Mouse (Mus musculus) hindbrain, embryonic 13.5 days (tissue): ENCODE results near the gene Tpcn1. TPM values are rescaled to one million over a fixed set of nuclear protein-coding genes. Genes with fewer than 3 reads are reported as not detected.

ENCODE experiments used
- ATAC-seq: fragments of 200-750 bp; cut with Nextera tagmentation; 2 replicates; pipeline ENCODE4 v1.8.0; 2017; ENCODE audit warnings: moderate TSS enrichment; ENCODE audit not compliant: low FRiP score
- H3K27ac ChIP-seq: fragments of 300-500 bp; sonication (generic); 2 replicates; pipeline ENCODE4 v1.5.1; 2015; ENCODE audit warnings: inconsistent platforms, mild to moderate bottlenecking, moderate library complexity
- H3K27me3 ChIP-seq: fragments of 300-500 bp; sonication (generic); 2 replicates; pipeline ENCODE4 v1.6.1; 2015; ENCODE audit warnings: mild to moderate bottlenecking, inconsistent platforms
- H3K36me3 ChIP-seq: fragments of 300-500 bp; sonication (generic); 2 replicates; pipeline ENCODE4 v1.6.1; 2015; ENCODE audit warnings: mild to moderate bottlenecking, inconsistent platforms
- H3K4me1 ChIP-seq: fragments of 300-500 bp; sonication (generic); replicated peaks from 2 replicates; pipeline ENCODE4 v1.6.1; 2015; ENCODE audit warnings: inconsistent platforms
- H3K4me2 ChIP-seq: fragments of 300-500 bp; sonication (generic); 2 replicates; pipeline ENCODE4 v1.6.1; 2015; ENCODE audit warnings: inconsistent platforms, mild to moderate bottlenecking, moderate library complexity
- H3K4me3 ChIP-seq: fragments of 300-500 bp; sonication (generic); 2 replicates; pipeline ENCODE4 v1.5.1; 2015; ENCODE audit warnings: mild to moderate bottlenecking, inconsistent platforms
- H3K9ac ChIP-seq: fragments of 300-500 bp; sonication (generic); 2 replicates; pipeline ENCODE4 v1.6.1; 2015; ENCODE audit warnings: mild to moderate bottlenecking, inconsistent platforms
- H3K9me3 ChIP-seq: fragments of 300-500 bp; sonication (generic); 2 replicates; pipeline ENCODE4 v1.6.1; 2016; ENCODE audit warnings: inconsistent platforms
- WGBS: fragments of 180-500 bp; shearing (Covaris S2); methylation state at CpG from one replicate; pipeline ENCODE4 v1.1.7; 2015; 5-methylcytosine and 5-hydroxymethylcytosine counted together
- polyA plus RNA-seq: library from polyadenylated mRNA; unstranded; fragments of >200 nt; fragmentation: Nextera tagmentation; extraction: Ambion mirVana; gene quantifications from 2 replicates; pipeline ENCODE4 v1.2.1, GENCODE M21; 2015

The Tpcn1 gene
- polyA plus RNA-seq, 1 experiment from 2014 or later, result 18.7 TPM

DNA sequence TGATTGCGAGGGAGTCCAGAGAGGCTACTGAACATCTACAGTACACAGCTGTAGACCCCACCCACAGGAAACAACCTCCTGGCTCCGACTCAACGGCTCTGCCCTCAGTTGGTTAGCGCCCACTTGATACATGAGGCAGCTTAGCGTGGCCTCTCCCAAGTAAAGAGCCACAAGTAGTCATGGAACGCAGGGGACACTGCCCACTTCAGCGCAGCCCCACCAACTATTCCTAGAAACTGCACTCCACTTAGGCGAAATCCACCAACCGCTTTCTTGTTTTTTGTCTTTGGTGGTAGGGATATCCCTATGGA, 902 bp downstream of the Tpcn1 start:
- H3K27ac ChIP-seq, result peak overlapping the region; percentile 59
- H3K36me3 ChIP-seq, result peaks cover 24% of the 10 kb centered on the region
- peaks cover 41% of the 10 kb centered on the region for H3K4me1 ChIP-seq
- H3K9me3 ChIP-seq, result no peaks in the 10 kb centered on the region
- peak overlapping the region; percentile 91; the same call in 1 of the 2 replicates for H3K9ac ChIP-seq
- H3K4me3 ChIP-seq, result peak overlapping the region; percentile 77
- 35% methylated on average over 9 of the region's 9 CpGs for WGBS
- no peak for ATAC-seq
- H3K27me3 ChIP-seq, result no peaks in the 10 kb centered on the region
- H3K4me2 ChIP-seq, result peak overlapping the region; percentile 82

DNA sequence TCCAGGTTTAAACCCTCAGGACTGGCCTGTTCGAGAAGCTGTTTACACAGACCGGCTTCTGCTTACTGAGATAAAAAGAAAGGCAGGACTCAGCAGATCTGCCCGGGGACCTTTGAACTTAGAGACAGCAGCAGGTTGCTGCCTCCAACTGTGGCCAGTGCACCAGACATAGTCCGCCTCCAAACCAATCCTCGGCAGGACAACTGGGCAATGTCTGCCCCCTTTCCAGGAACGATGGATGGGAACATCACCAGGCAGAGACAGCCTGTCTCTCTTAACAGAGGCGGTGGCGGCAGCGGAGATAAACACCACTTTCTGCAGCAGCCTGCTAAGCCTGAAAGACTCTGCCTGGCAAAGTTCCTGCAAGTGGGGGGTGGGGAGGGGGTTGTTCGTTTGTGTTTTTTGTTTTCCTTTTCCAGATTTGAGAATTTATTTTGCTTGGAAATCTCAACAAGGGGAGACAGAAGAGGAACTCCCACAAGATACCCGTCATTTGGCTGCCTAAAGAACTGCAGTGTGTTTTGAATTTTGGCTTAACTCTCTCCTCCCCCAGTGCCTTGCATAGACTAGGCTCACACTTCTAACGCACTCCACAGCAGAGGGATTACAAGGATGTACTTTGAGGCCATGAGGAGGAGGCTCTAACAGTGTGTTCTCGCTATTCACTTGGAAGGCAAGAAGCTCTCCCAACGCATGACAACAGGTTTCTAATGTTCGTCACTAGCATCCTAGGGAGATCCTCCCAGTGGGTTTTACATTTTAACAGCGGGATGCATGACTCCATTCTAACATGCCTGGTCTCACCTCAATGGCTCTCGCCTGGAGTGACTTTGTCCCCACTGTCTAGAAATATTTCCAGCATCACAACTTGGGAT, 1.5 kb downstream of the Tpcn1 start:
- no peak for ATAC-seq
- Histone ChIP-seq H3K36me3 (peaks cover 28% of the 10 kb centered on the region), H3K9ac (peak overlapping the region; percentile 60), H3K4me1 (peaks cover 41% of the 10 kb centered on the region), H3K4me2 (peak overlapping the region; percentile 82), H3K9me3 (no peaks in the 10 kb centered on the region), H3K27me3 (no peaks in the 10 kb centered on the region), H3K4me3 (peak overlapping the region; percentile 77), H3K27ac (peak overlapping the region; percentile 59)
- WGBS, result 15% methylated on average over 17 of the region's 17 CpGs

DNA sequence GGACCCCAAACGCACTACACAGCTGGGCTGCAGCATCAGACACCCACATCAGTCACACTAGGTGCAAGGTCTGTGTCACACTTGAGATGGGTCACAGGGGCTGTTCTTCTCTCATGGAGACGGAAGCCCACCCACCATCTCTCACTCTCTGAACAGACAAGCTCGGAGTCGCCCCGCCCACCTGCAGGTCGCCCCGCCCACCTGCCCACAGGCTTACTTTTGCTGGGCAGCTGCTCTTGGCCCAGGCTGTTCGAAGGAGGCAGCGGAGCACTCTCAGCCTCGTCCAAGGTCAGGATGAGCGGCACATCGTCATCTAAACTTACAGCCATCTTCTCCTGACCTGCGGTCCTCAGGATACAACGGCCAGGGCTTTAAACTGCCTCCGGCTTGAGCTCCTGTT, 3.5 kb downstream of the Tpcn1 start:
- no peaks in the 10 kb centered on the region for H3K27me3 ChIP-seq
- no peak overlapping the region for H3K27ac ChIP-seq
- no peak overlapping the region for H3K4me2 ChIP-seq
- H3K9me3 ChIP-seq, result no peaks in the 10 kb centered on the region
- ATAC-seq, result no peak
- H3K36me3 ChIP-seq, result peaks cover 30% of the 10 kb centered on the region
- 41% methylated on average over 15 of the region's 15 CpGs for WGBS
- no peak overlapping the region for H3K4me3 ChIP-seq
- peak overlapping the region; percentile 24; the same call in 1 of the 2 replicates for H3K9ac ChIP-seq
- H3K4me1 ChIP-seq, result peaks cover 48% of the 10 kb centered on the region

DNA sequence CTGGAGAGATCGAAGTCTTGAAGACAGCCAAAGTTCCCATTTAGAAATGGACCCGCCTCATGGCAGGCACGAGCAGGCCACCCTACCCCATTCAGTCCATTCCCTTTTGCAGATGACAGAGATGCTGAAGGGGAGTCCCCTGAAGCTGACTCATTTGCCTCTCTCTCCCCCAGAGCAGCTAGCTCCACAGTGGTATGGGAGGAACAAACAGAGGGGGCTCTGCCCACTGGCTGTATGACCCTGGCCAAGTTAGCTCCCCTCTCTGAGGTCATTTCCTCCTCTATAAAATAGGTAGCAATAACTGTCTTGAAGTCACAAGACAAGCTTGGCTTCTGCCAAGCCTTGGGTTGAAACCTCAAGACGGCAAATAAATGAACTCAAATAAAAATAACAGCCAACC, 5.0 kb downstream of the Tpcn1 start:
- Histone ChIP-seq H3K27ac (no peak overlapping the region), H3K4me1 (peaks cover 57% of the 10 kb centered on the region), H3K36me3 (peaks cover 30% of the 10 kb centered on the region), H3K4me3 (no peak overlapping the region), H3K9me3 (no peaks in the 10 kb centered on the region), H3K4me2 (no peak overlapping the region), H3K27me3 (no peaks in the 10 kb centered on the region), H3K9ac (no peak overlapping the region)
- WGBS, result 96% methylated on average over 4 of the region's 4 CpGs
- ATAC-seq, result no peak

DNA sequence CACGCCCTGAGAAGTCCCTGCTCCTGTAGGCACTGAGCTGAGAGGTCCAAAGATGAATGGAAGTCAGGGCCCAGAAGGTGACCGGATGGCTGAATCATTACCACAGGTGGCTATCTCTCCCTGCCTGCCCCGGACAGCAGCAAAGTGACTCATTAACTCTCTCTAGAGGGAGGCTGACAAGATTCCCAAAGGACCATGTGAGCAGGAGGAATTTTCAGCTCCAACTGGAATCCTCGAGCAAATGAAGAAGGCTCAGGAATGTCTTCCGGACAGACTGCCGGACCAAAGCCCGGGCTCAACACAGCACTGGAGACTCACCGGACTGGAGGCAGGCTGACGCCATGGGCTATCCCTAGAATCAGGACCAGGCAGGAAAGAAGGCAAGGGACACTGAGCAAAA, 6.5 kb downstream of the Tpcn1 start:
- ATAC-seq, result no peak
- Histone ChIP-seq H3K4me3 (no peak overlapping the region), H3K36me3 (peaks cover 30% of the 10 kb centered on the region), H3K27ac (no peak overlapping the region), H3K9me3 (no peaks in the 10 kb centered on the region), H3K4me2 (no peak overlapping the region), H3K9ac (no peak overlapping the region), H3K27me3 (no peaks in the 10 kb centered on the region), H3K4me1 (peaks cover 56% of the 10 kb centered on the region)
- 78% methylated on average over 9 of the region's 9 CpGs for WGBS

DNA sequence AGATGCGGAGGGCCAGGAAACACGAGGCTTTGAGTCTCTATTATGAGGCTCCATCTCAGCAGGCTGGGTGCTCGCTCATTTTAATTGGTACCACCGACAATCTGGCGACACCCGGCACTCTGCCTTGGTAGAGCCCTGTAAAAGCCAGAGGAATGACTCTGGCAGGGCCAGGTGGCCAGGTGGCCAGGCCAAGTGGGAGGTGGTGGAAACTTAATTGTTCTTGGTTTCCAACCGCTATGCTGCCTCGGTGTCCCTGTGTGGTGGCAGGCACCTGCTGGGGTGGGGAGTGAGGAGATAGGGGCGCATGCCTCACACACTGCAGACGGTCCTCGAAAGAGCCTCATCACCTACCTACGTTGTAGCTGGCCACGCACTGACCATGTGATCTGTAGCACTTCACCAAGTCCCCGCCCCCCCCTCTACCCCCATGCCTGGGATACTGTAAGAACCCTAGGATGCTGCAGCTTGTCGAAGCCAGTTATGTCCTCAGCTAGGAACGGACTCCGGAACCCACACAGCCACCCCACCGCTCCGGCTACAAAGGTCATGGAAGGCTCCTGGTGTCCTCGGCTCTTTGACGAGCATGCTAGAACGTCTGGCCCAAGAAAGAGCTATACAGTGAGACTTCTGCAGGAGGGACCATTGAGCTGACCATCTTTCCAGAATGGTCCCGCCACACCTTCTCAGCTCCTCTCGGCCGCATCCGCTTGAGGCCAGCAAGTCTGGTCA, 8.4 kb downstream of the Tpcn1 start:
- Histone ChIP-seq H3K27ac (peak overlapping the region; percentile 79), H3K4me3 (no peak overlapping the region), H3K4me2 (peak overlapping the region; percentile 16; the same call in 1 of the 2 replicates), H3K27me3 (no peaks in the 10 kb centered on the region), H3K4me1 (peaks cover 40% of the 10 kb centered on the region), H3K9me3 (no peaks in the 10 kb centered on the region), H3K36me3 (peaks cover 30% of the 10 kb centered on the region), H3K9ac (peak overlapping the region; percentile 51; the same call in 1 of the 2 replicates)
- 76% methylated on average over 25 of the region's 26 CpGs for WGBS
- peak; percentile 54 for ATAC-seq

DNA sequence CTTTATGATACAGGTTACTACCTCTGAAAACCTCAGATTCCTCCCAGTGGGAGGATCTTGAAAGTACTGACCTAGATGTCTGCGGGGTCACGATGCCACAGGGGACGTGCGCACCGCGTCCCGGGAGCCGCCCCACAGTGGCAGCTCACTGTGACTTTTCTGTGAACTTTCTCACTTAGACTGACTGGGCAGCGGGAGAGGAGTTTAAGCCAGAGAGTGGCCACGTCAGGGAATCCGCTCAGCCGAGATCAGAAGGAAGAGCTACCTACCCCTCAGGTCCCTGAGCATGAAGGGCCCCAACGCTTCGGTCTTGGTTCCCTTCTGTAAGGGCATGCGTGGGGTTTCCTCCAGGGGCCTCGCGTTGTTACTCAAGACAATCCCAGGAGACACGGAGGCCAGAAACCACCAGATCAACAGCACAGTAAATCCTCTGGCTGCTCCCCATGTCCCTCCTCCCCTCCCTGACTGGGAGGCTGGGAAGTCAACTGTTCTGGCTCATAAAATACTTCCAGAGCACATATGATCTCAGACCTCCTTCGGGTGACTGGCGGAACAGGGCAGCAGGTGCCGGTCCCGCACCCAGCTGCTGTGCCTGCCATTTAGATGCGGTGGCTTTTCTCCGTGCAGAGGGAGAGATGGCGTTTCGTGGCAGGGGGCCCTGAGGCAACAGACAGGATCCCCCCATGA, 9.1 kb downstream of the Tpcn1 start:
- H3K27ac ChIP-seq, result peak overlapping the region; percentile 79
- H3K4me2 ChIP-seq, result peak overlapping the region; percentile 16; the same call in 1 of the 2 replicates
- H3K9ac ChIP-seq, result peak overlapping the region; percentile 51
- no peaks in the 10 kb centered on the region for H3K27me3 ChIP-seq
- peaks cover 36% of the 10 kb centered on the region for H3K4me1 ChIP-seq
- H3K36me3 ChIP-seq, result peaks cover 23% of the 10 kb centered on the region
- H3K9me3 ChIP-seq, result no peaks in the 10 kb centered on the region
- H3K4me3 ChIP-seq, result no peak overlapping the region
- WGBS, result 58% methylated on average over 26 of the region's 26 CpGs
- ATAC-seq, result 0 out of 2 replicates have a peak, but pooled peaks have one; percentile 5

DNA sequence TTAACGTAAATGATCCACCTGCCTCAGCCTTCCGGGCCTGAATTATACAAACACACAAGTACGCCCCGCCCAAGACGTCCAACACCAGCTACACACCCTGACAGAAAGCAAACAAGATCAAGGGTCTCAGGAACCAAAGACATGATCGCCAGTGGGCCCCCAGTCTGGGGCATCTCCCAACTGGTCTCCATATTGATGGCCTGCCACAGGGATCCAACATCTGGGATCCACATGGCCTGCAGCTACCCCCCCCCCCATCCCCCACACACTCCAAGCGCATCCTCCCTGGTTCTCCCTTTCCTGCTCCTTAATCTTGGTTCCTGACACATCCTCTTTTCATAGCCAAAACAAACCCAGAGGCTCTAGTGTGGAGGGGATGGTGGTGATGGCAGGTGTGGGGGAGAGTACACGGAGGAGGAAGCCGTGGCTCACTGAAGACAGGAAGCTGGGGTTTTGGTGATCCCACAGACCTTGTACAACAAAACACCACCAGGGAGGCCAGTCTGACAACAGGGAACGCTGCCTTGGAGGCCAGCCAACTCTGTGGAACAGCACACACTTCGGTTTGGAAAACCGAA, 9.9 kb downstream of the Tpcn1 start:
- Histone ChIP-seq H3K36me3 (peaks cover 15% of the 10 kb centered on the region), H3K4me3 (no peak overlapping the region), H3K9me3 (no peaks in the 10 kb centered on the region), H3K4me2 (peak overlapping the region; percentile 4; the same call in 1 of the 2 replicates), H3K27me3 (no peaks in the 10 kb centered on the region), H3K9ac (no peak overlapping the region), H3K4me1 (peaks cover 35% of the 10 kb centered on the region), H3K27ac (peak overlapping the region; percentile 79)
- WGBS, result 56% methylated on average over 12 of the region's 12 CpGs
- ATAC-seq, result no peak

DNA sequence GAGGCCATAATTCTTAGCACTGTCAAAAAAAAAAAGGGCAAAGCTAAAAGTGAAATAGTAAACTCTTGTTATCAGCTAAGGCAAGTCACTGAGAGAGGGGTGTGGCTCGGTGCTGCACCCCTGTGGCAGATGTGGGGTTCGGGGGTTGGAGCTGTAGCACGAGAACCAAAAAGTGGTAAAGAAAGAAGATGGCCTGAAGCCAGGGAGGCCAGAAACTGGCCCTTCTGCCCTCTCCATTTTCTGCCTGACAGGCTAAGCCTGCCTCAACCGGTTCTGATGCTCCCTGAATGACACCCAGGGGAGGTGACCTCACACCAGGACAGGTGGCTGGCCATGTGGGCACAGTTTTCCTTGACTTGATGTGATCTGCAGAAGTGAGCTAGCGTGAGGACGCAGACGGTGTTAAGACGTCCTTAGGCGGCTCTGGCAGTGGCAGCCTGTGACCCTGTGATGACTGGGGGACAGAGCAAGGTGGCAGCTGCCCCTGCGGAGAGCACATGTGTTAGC, 10.5 kb downstream of the Tpcn1 start:
- 50% methylated on average over 10 of the region's 10 CpGs for WGBS
- no peak for ATAC-seq

DNA sequence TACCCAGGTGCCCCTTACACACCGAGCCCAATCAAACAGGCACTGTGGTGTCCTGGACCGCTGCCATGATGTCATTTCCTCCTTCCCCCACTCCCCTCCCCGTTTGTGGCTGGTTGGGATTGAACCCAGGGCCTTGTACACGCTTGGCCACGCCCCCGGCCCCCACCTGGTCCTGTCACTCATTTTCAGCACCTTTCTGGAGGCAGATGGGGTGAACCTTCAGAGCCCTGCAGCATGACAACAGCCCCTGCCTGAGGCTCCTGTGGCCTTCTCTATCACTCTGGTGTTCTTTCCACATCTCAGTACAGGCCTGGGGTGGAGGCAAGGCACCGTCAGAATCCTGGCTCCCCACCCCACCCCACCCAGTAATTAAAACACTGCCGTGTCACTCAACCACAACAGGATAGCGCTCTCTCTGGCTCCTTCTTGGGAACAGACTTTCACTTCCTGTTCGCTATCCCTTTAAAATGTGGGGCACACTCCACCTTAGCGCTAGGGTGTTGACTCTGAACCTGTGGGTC, 11.6 kb downstream of the Tpcn1 start:
- no peak overlapping the region for H3K4me3 ChIP-seq
- ATAC-seq, result no peak
- no peaks in the 10 kb centered on the region for H3K27me3 ChIP-seq
- H3K4me2 ChIP-seq, result no peak overlapping the region
- H3K9ac ChIP-seq, result no peak overlapping the region
- H3K27ac ChIP-seq, result no peak overlapping the region
- 0 out of 2 replicates have a peak, but pooled peaks cover under 1% of the 10 kb centered on the region for H3K36me3 ChIP-seq
- peaks cover 40% of the 10 kb centered on the region for H3K4me1 ChIP-seq
- WGBS, result 83% methylated on average over 11 of the region's 11 CpGs
- H3K9me3 ChIP-seq, result no peaks in the 10 kb centered on the region

More for the DNA sequence above, 10.5 kb downstream of the Tpcn1 start:
- H3K9ac ChIP-seq, result peak overlapping the region; percentile 35; the same call in 1 of the 2 replicates
- peak overlapping the region; percentile 79; the same call in 1 of the 2 replicates for H3K27ac ChIP-seq
- H3K9me3 ChIP-seq, result no peaks in the 10 kb centered on the region
- H3K4me2 ChIP-seq, result no peak overlapping the region
- peaks cover 9% of the 10 kb centered on the region for H3K36me3 ChIP-seq
- H3K27me3 ChIP-seq, result no peaks in the 10 kb centered on the region
- peaks cover 35% of the 10 kb centered on the region for H3K4me1 ChIP-seq
- H3K4me3 ChIP-seq, result no peak overlapping the region

DNA sequence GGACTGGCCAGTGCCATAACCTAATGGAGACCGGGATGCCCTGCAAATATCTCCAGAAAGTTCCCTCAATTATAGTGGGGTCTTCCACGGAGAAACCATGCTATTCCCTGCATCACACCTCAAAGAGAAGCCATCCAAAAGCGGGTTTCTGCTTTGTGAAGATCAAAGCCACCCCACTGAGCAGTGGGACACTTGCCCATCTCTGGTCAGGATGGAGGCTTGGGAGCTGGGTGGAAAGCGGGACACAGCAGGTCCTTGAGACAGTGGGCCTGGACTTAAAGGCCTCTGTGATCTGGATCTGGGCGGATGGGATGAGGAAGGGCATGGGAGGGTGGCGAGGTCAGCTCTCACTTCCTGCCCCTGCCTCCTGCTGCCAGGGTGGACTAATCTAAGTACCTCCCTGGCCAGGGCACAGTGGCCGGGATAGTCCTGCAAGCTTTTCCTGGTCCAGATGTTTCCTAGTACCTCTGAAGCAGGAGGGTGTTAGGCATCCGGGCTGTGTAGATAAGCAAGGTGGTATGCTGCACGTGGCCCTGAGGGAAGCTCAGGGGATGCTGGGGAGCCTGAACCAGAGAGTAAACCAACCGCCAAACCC, 13.9 kb downstream of the Tpcn1 start:
- Histone ChIP-seq H3K9ac (no peak overlapping the region), H3K36me3 (no peaks in the 10 kb centered on the region), H3K9me3 (no peaks in the 10 kb centered on the region), H3K27ac (no peak overlapping the region), H3K4me1 (peaks cover 51% of the 10 kb centered on the region), H3K4me2 (no peak overlapping the region), H3K27me3 (no peaks in the 10 kb centered on the region), H3K4me3 (no peak overlapping the region)
- 73% methylated on average over 10 of the region's 10 CpGs for WGBS
- ATAC-seq, result no peak
